Mouse (Mus musculus) G1E (cell line): ENCODE measurements around the gene Vmn1r129. TPM values are rescaled to one million over a fixed set of nuclear protein-coding genes. Genes with fewer than 3 reads are reported as not detected.
"Not testable (repeated sequence)": the region's sequence is repeated elsewhere in the genome, so short reads cannot be mapped to it uniquely, and the experiment has no call there.

Experiments
- ATAC-seq: 2 replicates; pipeline ENCODE4 v1.8.0; 2016; ENCODE audit warnings: mild to moderate bottlenecking; ENCODE audit not compliant: insufficient number of reproducible peaks, poor library complexity, low FRiP score, severe bottlenecking; ENCODE audit errors: extremely low read depth
- DNase-seq: peaks from one replicate; pipeline ENCODE4 v3.0.0; 2012; ENCODE audit warnings: low spot score
- H3K27me3 ChIP-seq: 2 replicates; pipeline ENCODE4 v1.6.1; 2012; ENCODE audit warnings: mild to moderate bottlenecking, low read length, inconsistent platforms; ENCODE audit not compliant: insufficient read depth
- H3K36me3 ChIP-seq: replicated peaks from 2 replicates; pipeline ENCODE3; 2012; ENCODE audit warnings: mild to moderate bottlenecking, inconsistent platforms
- H3K4me1 ChIP-seq: 2 replicates; pipeline ENCODE4 v1.6.1; 2012; ENCODE audit warnings: low read depth, low read length, inconsistent platforms, mixed read lengths; ENCODE audit not compliant: insufficient read depth
- H3K4me3 ChIP-seq: 2 replicates; pipeline ENCODE4 v1.5.1; 2012; ENCODE audit warnings: low read depth, mild to moderate bottlenecking, inconsistent platforms, low read length, moderate library complexity, mixed read lengths
- H3K9me3 ChIP-seq: replicated peaks from 2 replicates; pipeline ENCODE4 v1.6.1; 2012; ENCODE audit warnings: inconsistent platforms
- polyA plus RNA-seq: library from polyadenylated mRNA; stranded (reverse); fragments of >175 nt; gene quantifications from 2 replicates; pipeline ENCODE4 v1.2.3, GENCODE M21; 2012
- total RNA-seq, 2 experiments: library from RNA; stranded (forward) in 1 of 2; stranded (reverse) in 1 of 2; fragments of 200-1000 nt in 1 of 2; fragments of >200 nt in 1 of 2; fragmentation: Nextera tagmentation in 1 of 2; gene quantifications; 2 replicates each; pipeline ENCODE4 v1.2.3; 2014 to 2017

Gene Vmn1r129
- total RNA-seq (2014; fragmentation: Nextera tagmentation) (not detected in 2 replicates), total RNA-seq (2017) (not detected in 2 replicates), polyA plus RNA-seq (not detected in 2 replicates)

DNA sequence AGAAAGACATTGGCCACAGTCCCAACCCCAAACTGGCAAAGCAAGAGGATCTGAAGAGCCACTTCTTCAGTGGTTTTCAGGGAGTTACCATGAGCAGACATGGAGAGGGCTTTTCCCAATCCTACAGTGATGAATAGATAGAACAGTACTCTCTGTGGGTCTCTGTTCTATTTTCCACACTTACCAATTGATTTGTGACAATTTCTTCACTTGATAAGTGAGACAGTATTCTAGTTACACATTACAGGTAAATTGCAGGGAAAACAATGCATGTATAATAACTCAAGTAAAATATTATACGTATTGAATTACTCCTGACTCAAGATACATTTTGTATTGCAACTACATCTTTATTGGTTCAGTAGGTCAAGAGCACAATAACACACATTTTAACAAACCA, at the start of gene Vmn1r129:
Gene Vmn1r129 (minus strand): TSS at position 101 of the 400 bp plus-strand sequence.
- H3K4me3 ChIP-seq, ATAC-seq, H3K9me3 ChIP-seq, DNase-seq, H3K36me3 ChIP-seq, H3K27me3 ChIP-seq, H3K4me1 ChIP-seq: not testable (repeated sequence)

GRCm38 (mm10) chr7:21349073-21349472, 12.0 kb downstream of the Vmn1r129 start, which contains the start of gene Vmn1r128:
Gene Vmn1r128 (plus strand): TSS chr7:21349373.
- not testable (repeated sequence) for H3K4me1 ChIP-seq, DNase-seq, H3K4me3 ChIP-seq, H3K36me3 ChIP-seq, H3K27me3 ChIP-seq, H3K9me3 ChIP-seq, ATAC-seq

DNA sequence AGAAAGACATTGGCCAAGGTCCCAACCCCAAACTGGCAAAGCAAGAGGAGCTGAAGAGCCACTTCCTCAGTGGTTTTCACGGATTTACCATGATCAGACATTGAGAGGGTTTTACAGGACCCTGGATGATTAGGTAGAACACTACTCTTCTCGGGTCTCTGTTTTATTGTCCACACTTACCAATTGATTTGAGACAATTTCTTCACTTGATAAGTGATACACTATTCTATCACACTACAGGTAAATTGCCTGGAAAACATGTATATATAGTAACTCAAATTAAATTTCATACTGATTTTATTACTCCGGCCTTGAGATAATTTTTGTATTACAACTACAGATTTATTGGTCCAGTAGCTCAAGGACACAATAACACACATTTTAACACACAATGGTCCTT, 41.3 kb downstream of the Vmn1r129 start, which contains the start of gene Vmn1r127:
Gene Vmn1r127 (minus strand): TSS at position 101 of the 400 bp plus-strand sequence.
- DNase-seq, H3K27me3 ChIP-seq, H3K36me3 ChIP-seq, H3K4me3 ChIP-seq, ATAC-seq, H3K9me3 ChIP-seq, H3K4me1 ChIP-seq: not testable (repeated sequence)

Other genes starting within 250 kb of the Vmn1r129 start
- gene Vmn1r122, start 227.2 kb downstream of the Vmn1r129 start, total RNA-seq (2014; fragmentation: Nextera tagmentation) = not detected in 2 replicates
- not detected in 2 replicates for gene Vmn1r122, start 227.2 kb downstream of the Vmn1r129 start, total RNA-seq (2017)
- gene Vmn1r122, start 227.2 kb downstream of the Vmn1r129 start, polyA plus RNA-seq = not detected in 2 replicates
- not detected in 2 replicates for gene Vmn1r123, start 199.1 kb downstream of the Vmn1r129 start, total RNA-seq (2014; fragmentation: Nextera tagmentation)
- not detected in 2 replicates for gene Vmn1r123, start 199.1 kb downstream of the Vmn1r129 start, total RNA-seq (2017)
- gene Vmn1r123, start 199.1 kb downstream of the Vmn1r129 start, polyA plus RNA-seq = not detected in 2 replicates
- not detected in 2 replicates for gene Gm5157, start 170.9 kb downstream of the Vmn1r129 start, total RNA-seq (2014; fragmentation: Nextera tagmentation)
- gene Gm5157, start 170.9 kb downstream of the Vmn1r129 start, total RNA-seq (2017) = 0.11 and 0.23 TPM in 2 replicates
- not detected in 2 replicates for gene Gm5157, start 170.9 kb downstream of the Vmn1r129 start, polyA plus RNA-seq
- not detected in 2 replicates for gene Vmn1r124, start 100.7 kb downstream of the Vmn1r129 start, total RNA-seq (2014; fragmentation: Nextera tagmentation)
- 0.16 TPM in 1 of 2 replicates, not detected in the other for gene Vmn1r124, start 100.7 kb downstream of the Vmn1r129 start, total RNA-seq (2017)
- not detected in 2 replicates for gene Vmn1r124, start 100.7 kb downstream of the Vmn1r129 start, polyA plus RNA-seq
- gene Vmn1r125, start 89.1 kb downstream of the Vmn1r129 start, total RNA-seq (2014; fragmentation: Nextera tagmentation) = not detected in 2 replicates
- not detected in 2 replicates for gene Vmn1r125, start 89.1 kb downstream of the Vmn1r129 start, total RNA-seq (2017)
- gene Vmn1r125, start 89.1 kb downstream of the Vmn1r129 start, polyA plus RNA-seq = not detected in 2 replicates
- not detected in 2 replicates for gene Vmn1r126, start 59.8 kb downstream of the Vmn1r129 start, total RNA-seq (2014; fragmentation: Nextera tagmentation)
- gene Vmn1r126, start 59.8 kb downstream of the Vmn1r129 start, total RNA-seq (2017) = not detected in 2 replicates
- not detected in 2 replicates for gene Vmn1r126, start 59.8 kb downstream of the Vmn1r129 start, polyA plus RNA-seq
- gene Vmn1r127, start 41.4 kb downstream of the Vmn1r129 start, total RNA-seq (2014; fragmentation: Nextera tagmentation) = not detected in 2 replicates
- not detected in 2 replicates for gene Vmn1r127, start 41.4 kb downstream of the Vmn1r129 start, total RNA-seq (2017)
- gene Vmn1r127, start 41.4 kb downstream of the Vmn1r129 start, polyA plus RNA-seq = not detected in 2 replicates
- gene Vmn1r128, start 11.9 kb downstream of the Vmn1r129 start, total RNA-seq (2014; fragmentation: Nextera tagmentation) = not detected in 2 replicates
- gene Vmn1r128, start 11.9 kb downstream of the Vmn1r129 start, total RNA-seq (2017) = not detected in 2 replicates
- gene Vmn1r128, start 11.9 kb downstream of the Vmn1r129 start, polyA plus RNA-seq = not detected in 2 replicates
- gene Gm6882, start 71.5 kb upstream of the Vmn1r129 start, total RNA-seq (2014; fragmentation: Nextera tagmentation) = not detected in 2 replicates
- gene Gm6882, start 71.5 kb upstream of the Vmn1r129 start, total RNA-seq (2017) = not detected in 2 replicates
- gene Gm6882, start 71.5 kb upstream of the Vmn1r129 start, polyA plus RNA-seq = not detected in 2 replicates
- not detected in 2 replicates for gene Vmn1r130, start 150.5 kb upstream of the Vmn1r129 start, total RNA-seq (2014; fragmentation: Nextera tagmentation)
- not detected in 2 replicates for gene Vmn1r130, start 150.5 kb upstream of the Vmn1r129 start, total RNA-seq (2017)
- not detected in 2 replicates for gene Vmn1r130, start 150.5 kb upstream of the Vmn1r129 start, polyA plus RNA-seq
- not detected in 2 replicates for gene Vmn1r131, start 184.8 kb upstream of the Vmn1r129 start, total RNA-seq (2014; fragmentation: Nextera tagmentation)
- not detected in 2 replicates for gene Vmn1r131, start 184.8 kb upstream of the Vmn1r129 start, total RNA-seq (2017)
- not detected in 2 replicates for gene Vmn1r131, start 184.8 kb upstream of the Vmn1r129 start, polyA plus RNA-seq